Mouse (Mus musculus) heart, embryonic 15.5 days (tissue): Measurements from ENCODE around the gene Sephs2. TPM values are rescaled to one million over a fixed set of nuclear protein-coding genes. Genes with fewer than 3 reads are reported as not detected.
A peak's percentile ranks its signal among the peaks of the same experiment; 100 is the strongest.
"Not testable (repeated sequence)": the region's sequence is repeated elsewhere in the genome, so short reads cannot be mapped to it uniquely, and the experiment has no call there.

Experiments used
- ATAC-seq: fragments of 200-750 bp; cut with Nextera tagmentation; replicated peaks from 2 replicates; pipeline ENCODE4 v1.8.0; 2017; ENCODE audit warnings: low read depth, moderate TSS enrichment; ENCODE audit not compliant: insufficient number of reproducible peaks, insufficient read depth, low FRiP score
- H3K27ac ChIP-seq: fragments of 300-500 bp; sonication (generic); 2 replicates; pipeline ENCODE4 v1.5.1; 2015; ENCODE audit warnings: mild to moderate bottlenecking, inconsistent platforms
- H3K27me3 ChIP-seq: fragments of 300-500 bp; sonication (generic); 2 replicates; pipeline ENCODE4 v1.6.1; 2015; ENCODE audit warnings: inconsistent platforms
- H3K36me3 ChIP-seq: fragments of 300-500 bp; sonication (generic); 2 replicates; pipeline ENCODE4 v1.6.1; 2015; ENCODE audit warnings: mild to moderate bottlenecking, inconsistent platforms
- H3K4me1 ChIP-seq: fragments of 300-500 bp; sonication (generic); replicated peaks from 2 replicates; pipeline ENCODE4 v1.6.1; 2015; ENCODE audit warnings: inconsistent platforms
- H3K4me2 ChIP-seq: fragments of 300-500 bp; sonication (generic); 2 replicates; pipeline ENCODE4 v1.6.1; 2015; ENCODE audit warnings: inconsistent platforms, mild to moderate bottlenecking, moderate library complexity
- H3K4me3 ChIP-seq: fragments of 300-500 bp; sonication (generic); 2 replicates; pipeline ENCODE4 v1.5.1; 2015; ENCODE audit warnings: mild to moderate bottlenecking, inconsistent platforms
- H3K9ac ChIP-seq: fragments of 300-500 bp; sonication (generic); 2 replicates; pipeline ENCODE4 v1.6.1; 2015; ENCODE audit warnings: mild to moderate bottlenecking, inconsistent platforms
- H3K9me3 ChIP-seq: fragments of 300-500 bp; sonication (generic); replicated peaks from 2 replicates; pipeline ENCODE4 v1.6.1; 2016; ENCODE audit warnings: inconsistent platforms
- WGBS: fragments of 180-500 bp; shearing (Covaris S2); methylation state at CpG from one replicate; pipeline ENCODE4 v1.1.7; 2015; ENCODE audit warnings: mixed read lengths; 5-methylcytosine and 5-hydroxymethylcytosine counted together
- polyA plus RNA-seq: library from polyadenylated mRNA; unstranded; fragments of >200 nt; fragmentation: Nextera tagmentation; extraction: Ambion mirVana; gene quantifications from 2 replicates; pipeline ENCODE4 v1.2.1, GENCODE M21; 2015

The Sephs2 gene
- polyA plus RNA-seq, 1 experiment from 2014 or later, result 54.8 TPM

DNA sequence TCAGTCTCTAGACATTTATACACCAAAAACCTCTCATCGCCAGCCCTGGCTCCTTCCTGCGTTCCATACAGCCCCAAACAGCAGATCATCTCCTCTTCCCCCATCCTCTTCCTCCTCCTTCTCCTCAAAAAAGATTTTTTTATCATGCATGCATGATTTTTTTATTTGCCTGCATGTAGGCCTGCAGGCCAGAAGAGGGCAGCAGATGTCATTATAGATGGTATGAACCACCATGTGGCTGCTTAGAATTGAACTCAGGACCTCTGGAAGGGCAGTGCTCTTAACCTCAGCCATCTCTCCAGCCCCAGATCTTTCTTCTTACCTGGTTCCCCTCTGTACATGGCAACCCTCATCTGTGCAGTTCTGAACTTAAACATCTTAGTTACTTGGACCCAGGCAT is 21.4 kb downstream of the Sephs2 start:
- Histone ChIP-seq H3K9ac (no peak overlapping the region), H3K36me3 (peaks cover 20% of the 10 kb centered on the region), H3K4me2 (no peak overlapping the region), H3K4me1 (peaks cover 15% of the 10 kb centered on the region), H3K9me3 (no peaks in the 10 kb centered on the region), H3K27ac (no peak overlapping the region), H3K27me3 (no peaks in the 10 kb centered on the region), H3K4me3 (no peak overlapping the region)
- WGBS, result 89% methylated on average over 2 of the region's 2 CpGs
- no peak for ATAC-seq

DNA sequence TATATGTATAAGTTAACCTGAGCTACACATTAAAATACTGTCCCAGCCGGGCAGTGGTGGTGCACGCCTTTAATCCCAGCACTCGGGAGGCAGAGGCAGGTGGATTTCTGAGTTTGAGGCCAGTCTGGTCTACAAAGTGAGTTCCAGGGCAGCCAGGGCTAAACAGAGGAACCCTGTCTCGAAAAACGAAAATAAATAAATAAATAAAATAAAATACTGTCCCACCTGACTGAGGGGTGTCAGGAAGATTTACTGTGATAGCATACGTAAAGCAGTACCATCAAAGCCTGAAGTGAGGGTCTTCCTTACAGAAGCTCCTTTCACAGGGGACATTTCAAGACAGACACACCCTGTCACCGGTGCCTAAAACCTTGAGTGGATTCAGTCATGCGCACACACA is 23.3 kb downstream of the Sephs2 start:
- H3K4me2 ChIP-seq, H3K27me3 ChIP-seq, ATAC-seq, H3K9ac ChIP-seq, H3K27ac ChIP-seq, H3K4me3 ChIP-seq, H3K9me3 ChIP-seq: not testable (repeated sequence)
- Histone ChIP-seq H3K4me1 (peaks cover 23% of the 10 kb centered on the region), H3K36me3 (peaks cover 11% of the 10 kb centered on the region)
- WGBS, result 90% methylated on average over 8 of the region's 8 CpGs

DNA sequence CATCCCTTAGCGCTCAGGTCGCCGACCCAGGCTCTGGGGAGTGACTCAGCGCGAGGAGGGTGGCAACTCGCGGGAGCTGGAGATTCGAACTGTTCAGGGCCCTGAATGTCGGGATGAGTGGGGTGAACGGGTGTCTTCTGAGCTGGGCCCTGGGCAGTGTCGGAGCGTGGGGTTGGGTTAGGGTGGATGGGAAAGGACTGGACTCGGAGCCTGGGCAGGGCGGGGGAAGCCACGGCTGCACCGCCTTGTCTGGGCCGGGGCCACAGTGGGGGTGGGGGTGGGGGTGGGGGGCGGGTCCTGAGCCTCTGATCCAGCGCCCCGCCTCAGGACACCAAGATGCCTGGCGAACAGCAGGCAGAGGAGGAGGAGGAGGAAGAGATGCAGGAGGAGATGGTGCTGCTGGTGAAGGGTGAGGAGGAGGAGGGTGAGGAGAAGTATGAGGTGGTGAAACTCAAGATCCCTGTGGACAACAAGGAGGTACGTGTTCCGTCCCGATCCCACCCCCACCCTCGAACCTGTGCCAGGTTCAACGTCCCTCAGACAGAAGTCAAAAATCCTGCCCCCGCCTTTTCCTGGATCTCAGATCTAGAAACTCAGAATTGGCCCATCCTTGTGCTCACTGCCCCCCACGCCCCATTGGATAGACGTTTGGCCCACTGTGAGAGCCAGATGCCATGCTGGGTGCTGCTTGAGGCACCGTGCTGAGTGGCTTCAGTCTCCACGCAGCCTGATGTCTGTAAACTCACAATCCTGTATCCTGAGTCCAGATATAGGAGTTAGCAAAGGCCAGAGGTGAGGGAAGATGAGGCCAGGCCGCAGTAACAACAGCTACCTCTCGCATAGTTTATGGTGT is 29.0 kb downstream of the Sephs2 start:
- peaks cover 11% of the 10 kb centered on the region for H3K36me3 ChIP-seq
- WGBS, result 11% methylated on average over 31 of the region's 33 CpGs
- peak overlapping the region; percentile 94 for H3K27ac ChIP-seq
- peak overlapping the region; percentile 70 for H3K4me3 ChIP-seq
- ATAC-seq, result peak; percentile 76
- peak overlapping the region; percentile 84 for H3K9ac ChIP-seq
- no peaks in the 10 kb centered on the region for H3K9me3 ChIP-seq
- H3K4me1 ChIP-seq, result peaks cover 25% of the 10 kb centered on the region
- H3K27me3 ChIP-seq, result no peaks in the 10 kb centered on the region
- H3K4me2 ChIP-seq, result peak overlapping the region; percentile 96

DNA sequence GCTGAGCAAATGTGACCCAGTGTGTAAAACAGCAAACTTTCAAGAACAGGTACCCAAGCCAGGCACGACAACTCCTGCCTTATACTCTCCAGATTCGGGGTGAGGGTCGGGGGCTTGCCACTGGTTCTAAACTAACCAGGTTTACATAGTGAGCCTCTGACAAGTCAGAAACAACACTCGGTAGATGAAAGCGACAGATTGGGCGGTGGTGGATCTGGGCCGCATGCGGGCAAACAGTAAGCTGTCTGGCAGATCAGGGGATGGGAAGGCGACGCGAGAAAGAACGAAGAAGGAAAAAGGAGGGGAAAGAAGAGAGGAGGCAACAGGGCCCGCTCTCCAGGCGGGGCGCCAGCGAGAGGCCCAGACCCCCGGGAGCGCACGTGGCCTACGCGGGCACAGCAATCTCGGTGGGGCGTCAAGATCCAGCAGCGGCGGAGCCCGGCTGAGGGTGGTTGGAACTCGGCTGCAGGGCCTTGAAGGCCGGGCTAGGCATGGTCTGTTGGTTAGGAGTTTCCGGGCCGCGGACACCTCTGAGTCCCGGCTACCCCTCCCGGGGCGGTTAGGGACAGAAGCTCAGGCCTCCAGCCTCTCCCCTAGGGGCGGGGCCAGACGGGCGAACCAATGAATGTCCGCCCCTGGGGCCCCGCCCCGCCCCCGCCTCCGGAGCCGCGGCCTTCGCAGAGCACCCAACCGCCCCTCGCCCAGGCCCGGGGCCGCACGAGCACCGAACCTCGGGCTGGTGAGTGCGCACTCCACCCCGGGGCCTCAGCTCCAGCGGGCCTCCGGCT is 29.8 kb downstream of the Sephs2 start, which contains the start of gene Zfp771:
Zfp771 (plus strand) TSS at position 405 of the 788 bp plus-strand sequence.
- WGBS, result 1% methylated on average over 54 of the region's 56 CpGs
- Histone ChIP-seq H3K4me3 (peak within 1 kb of the TSS; percentile 70), H3K4me2 (peak within 1 kb of the TSS; percentile 96), H3K27ac (peak within 1 kb of the TSS; percentile 94), H3K9ac (peak within 1 kb of the TSS; percentile 84), H3K27me3 (no peaks in the 10 kb centered on the region), H3K9me3 (no peaks in the 10 kb centered on the region), H3K4me1 (peaks cover 25% of the 10 kb centered on the region), H3K36me3 (peaks cover 6% of the 10 kb centered on the region; the same call in 1 of the 2 replicates)
- ATAC-seq, result peak; percentile 97

DNA sequence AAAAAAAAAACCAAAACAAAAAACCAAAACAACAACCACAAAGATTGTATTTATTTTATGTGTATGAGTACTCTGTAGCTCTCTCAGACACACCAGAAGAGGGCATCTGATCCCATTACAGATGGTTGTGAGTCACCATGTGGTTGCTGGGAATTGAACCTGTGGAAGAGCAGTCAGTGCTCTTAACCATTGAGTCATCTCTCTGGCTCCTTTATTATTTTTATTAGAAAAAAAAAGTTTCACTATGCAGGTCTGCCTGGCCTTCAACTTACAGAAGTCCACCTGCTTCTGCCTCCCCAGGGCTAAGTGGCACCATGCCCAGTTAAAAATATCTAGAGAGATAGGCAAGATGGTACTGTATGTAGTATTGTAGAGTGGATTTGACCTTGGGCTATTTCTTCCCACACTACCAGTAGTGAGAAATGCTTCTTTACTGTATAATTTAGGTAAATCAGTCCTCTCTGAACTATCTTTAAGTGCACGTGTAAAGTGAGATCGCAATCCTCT is 30.4 kb downstream of the Sephs2 start:
- H3K27ac ChIP-seq, result peak overlapping the region; percentile 94
- no peaks in the 10 kb centered on the region for H3K9me3 ChIP-seq
- H3K9ac ChIP-seq, result peak overlapping the region; percentile 84
- H3K4me1 ChIP-seq, result peaks cover 25% of the 10 kb centered on the region
- 43% methylated on average over 2 of the region's 2 CpGs for WGBS
- H3K36me3 ChIP-seq, result peaks cover 8% of the 10 kb centered on the region; the same call in 1 of the 2 replicates
- H3K27me3 ChIP-seq, result no peaks in the 10 kb centered on the region
- peak overlapping the region; percentile 96 for H3K4me2 ChIP-seq
- ATAC-seq, result no peak
- H3K4me3 ChIP-seq, result peak overlapping the region; percentile 70

DNA sequence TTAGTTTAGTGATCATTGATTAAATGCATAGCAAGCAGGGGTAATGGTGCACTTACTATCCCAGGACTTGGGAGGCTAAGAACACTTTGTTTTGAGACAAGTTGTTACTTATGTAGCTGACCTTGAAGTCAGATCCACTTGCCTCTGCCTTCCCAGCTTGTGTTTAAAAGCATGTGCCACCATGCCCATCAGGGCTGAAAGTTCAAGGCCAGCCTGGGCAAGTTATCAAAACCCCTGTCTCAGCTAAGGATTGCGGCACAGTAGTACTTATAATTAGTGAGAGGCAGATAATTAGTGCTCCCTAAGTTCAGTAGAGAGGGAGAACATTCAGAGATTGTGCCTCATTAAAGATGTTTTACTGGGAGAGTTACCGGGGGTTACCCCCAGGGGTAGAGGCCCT is 39.1 kb downstream of the Sephs2 start:
- 99% methylated on average over 2 of the region's 2 CpGs for WGBS
- no peak overlapping the region for H3K27ac ChIP-seq
- H3K27me3 ChIP-seq, result no peaks in the 10 kb centered on the region
- peaks cover 35% of the 10 kb centered on the region for H3K4me1 ChIP-seq
- no peaks in the 10 kb centered on the region for H3K9me3 ChIP-seq
- H3K4me2 ChIP-seq, result no peak overlapping the region
- H3K4me3 ChIP-seq, result no peak overlapping the region
- ATAC-seq, result no peak
- H3K9ac ChIP-seq, result no peak overlapping the region
- peaks cover 43% of the 10 kb centered on the region for H3K36me3 ChIP-seq

DNA sequence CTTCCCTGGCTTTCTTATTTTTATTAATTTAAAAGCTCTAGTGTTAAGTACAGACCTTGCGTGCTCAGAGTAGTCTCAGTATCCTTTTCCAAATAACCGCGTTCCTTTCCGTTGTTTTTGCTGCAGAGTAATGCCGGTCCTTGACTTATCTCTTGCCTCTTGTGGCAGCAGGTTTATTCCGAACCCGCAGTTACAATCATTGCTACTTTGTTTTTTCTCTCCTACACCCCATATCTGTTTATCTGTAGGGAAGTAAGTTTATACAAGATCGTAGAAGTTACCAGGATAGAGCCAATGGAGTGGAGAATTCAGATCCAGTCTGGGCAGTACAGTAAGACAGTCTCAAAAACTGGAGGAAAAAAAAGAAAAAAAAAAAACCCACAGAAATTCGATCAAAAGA is 40.1 kb downstream of the Sephs2 start:
- Histone ChIP-seq H3K27ac (peak overlapping the region; percentile 98), H3K4me3 (peak overlapping the region; percentile 83), H3K9me3 (no peaks in the 10 kb centered on the region), H3K9ac (peak overlapping the region; percentile 89), H3K36me3 (peaks cover 43% of the 10 kb centered on the region), H3K4me2 (peak overlapping the region; percentile 71), H3K27me3 (no peaks in the 10 kb centered on the region), H3K4me1 (peaks cover 38% of the 10 kb centered on the region)
- ATAC-seq, result no peak
- 3% methylated on average over 9 of the region's 9 CpGs for WGBS

DNA sequence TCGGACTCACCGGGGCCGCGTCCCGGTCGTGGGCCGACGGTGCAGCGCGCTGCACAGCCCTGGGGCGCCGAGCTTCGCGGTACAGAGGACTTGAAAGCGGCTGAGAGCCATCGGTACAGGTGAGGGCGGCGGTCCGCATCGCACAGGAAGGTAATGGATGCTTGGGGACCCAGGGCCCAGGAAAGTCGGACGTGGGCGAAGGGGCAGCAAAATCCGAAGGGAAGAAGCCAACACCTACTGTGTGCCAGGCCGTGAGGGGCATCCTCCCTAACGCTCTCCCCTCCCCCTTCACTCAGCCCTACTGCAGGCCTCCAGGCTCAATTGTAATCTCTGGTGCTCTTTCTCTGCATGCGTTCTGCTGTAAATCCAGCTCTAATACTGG is 40.5 kb downstream of the Sephs2 start:
- under 1% methylated on average over 27 of the region's 27 CpGs for WGBS
- Histone ChIP-seq H3K4me2 (peak overlapping the region; percentile 71), H3K4me3 (peak overlapping the region; percentile 83), H3K27ac (peak overlapping the region; percentile 98), H3K4me1 (peaks cover 38% of the 10 kb centered on the region), H3K9me3 (no peaks in the 10 kb centered on the region), H3K9ac (peak overlapping the region; percentile 89), H3K36me3 (peaks cover 39% of the 10 kb centered on the region), H3K27me3 (no peaks in the 10 kb centered on the region)
- ATAC-seq, result peak; percentile 20

DNA sequence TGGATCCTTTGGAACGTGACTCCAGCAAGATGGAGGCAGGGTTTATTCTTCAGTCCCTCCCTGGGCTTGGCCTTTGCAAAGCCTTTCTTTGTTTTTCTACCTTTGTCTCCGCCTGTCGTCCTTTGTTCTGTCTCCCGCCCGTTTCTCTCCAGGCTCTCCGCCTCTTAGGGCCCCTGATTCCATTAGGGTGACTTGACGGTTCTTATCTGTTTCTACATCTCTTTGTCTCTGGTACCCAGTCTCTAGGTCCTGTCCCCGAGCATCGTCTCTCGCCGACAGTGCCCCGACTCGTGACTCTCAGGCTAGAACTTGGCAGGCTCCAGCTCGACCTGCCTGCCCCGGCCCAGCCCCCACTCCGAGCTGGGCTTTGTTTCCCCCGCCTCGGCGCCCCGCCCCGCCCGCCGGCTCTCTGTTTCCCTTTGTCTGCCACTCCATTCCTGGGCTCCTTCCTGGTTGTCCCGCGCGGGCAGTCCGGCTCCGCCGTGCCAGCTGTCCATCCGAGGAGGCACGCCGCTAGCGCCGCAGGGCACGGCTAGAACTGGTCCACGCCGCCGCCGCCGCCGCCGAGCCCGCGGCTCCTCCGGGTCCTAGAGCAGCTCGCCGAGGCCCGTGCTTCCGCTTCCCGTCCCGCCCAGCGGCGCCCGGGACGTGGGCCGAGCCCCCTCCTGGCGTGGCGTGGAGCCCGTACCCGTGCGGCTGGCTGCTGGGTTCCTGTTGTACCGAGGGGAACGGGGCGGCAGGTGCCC is 41.1 kb downstream of the Sephs2 start, which contains the start of the genes Zfp553 and Sept1:
Zfp553 (plus strand) TSS at position 440 of the 746 bp plus-strand sequence.
Sept1 (minus strand) TSS at position 509 of the 746 bp plus-strand sequence.
- Histone ChIP-seq H3K4me3 (peak within 1 kb of the TSS; percentile 83), H3K4me1 (peaks cover 38% of the 10 kb centered on the region), H3K4me2 (peak within 1 kb of the TSS; percentile 71), H3K27me3 (no peaks in the 10 kb centered on the region), H3K9me3 (no peaks in the 10 kb centered on the region), H3K27ac (peak within 1 kb of the TSS; percentile 98), H3K36me3 (peaks cover 33% of the 10 kb centered on the region), H3K9ac (peak within 1 kb of the TSS; percentile 89)
- under 1% methylated on average over 64 of the region's 64 CpGs for WGBS
- peak; percentile 92 for ATAC-seq

DNA sequence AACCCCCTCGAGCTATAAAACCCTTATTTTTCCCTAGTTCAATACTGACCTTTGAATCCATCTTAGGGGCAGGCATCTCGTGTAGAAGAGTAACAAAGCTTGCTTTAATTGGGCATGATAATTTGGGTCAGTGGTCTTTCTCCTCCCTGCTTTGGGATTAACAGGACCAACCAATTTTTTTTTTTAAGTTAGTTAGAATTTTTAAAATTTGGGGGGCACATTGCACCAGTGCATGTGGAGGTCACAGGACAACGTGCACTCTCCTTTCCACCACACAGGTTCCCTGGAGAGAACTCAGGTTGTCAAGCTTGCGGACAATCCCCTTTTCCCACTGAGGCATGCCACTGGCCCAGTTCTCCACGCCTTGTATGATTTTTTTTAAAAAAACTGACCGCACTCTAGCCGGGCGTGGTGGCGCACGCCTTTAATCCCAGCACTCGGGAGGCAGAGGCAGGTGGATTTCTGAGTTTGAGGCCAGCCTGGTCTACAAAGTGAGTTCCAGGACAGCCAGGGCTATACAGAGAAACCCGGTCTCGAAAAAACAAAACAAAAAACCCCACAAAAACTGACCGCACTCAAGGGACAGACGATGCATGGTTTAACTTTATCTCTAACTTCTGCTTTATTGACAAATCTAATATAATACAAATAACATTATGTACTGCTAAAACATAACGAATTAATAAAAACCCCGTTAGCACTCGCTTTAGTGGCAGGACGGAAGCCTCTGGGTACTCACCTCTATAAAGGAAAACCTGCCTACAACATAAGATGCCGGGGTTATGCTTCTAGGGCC is 41.8 kb downstream of the Sephs2 start:
- Histone ChIP-seq H3K4me2 (peak overlapping the region; percentile 71), H3K9me3 (no peaks in the 10 kb centered on the region), H3K27me3 (no peaks in the 10 kb centered on the region), H3K27ac (peak overlapping the region; percentile 98), H3K4me3 (peak overlapping the region; percentile 83), H3K36me3 (peaks cover 25% of the 10 kb centered on the region), H3K9ac (peak overlapping the region; percentile 89), H3K4me1 (peaks cover 38% of the 10 kb centered on the region)
- 7% methylated on average over 20 of the region's 20 CpGs for WGBS
- ATAC-seq, result no peak
